Mouse (Mus musculus): ENCODE data around the gene Prl8a1. TPM values are rescaled to one million over a fixed set of nuclear protein-coding genes. Genes with fewer than 3 reads are reported as not detected.

The Prl8a1 gene
- not detected in 2 replicates for polyA plus RNA-seq (2012; rRNA removed)

GRCm38 (mm10) chr13:27582071-27582470 is at the start of gene Prl8a1:
Prl8a1 (minus strand) TSS chr13:27582171.

GRCm38 (mm10) chr13:27610482-27610881 is 28.5 kb upstream of the Prl8a1 start, which contains the start of gene Prl7b1:
Prl7b1 (minus strand) TSS chr13:27610582.

GRCm38 (mm10) chr13:27564506-27564905 is 17.5 kb downstream of the Prl8a1 start, which contains the start of gene Prl8a9:
Prl8a9 (minus strand) TSS chr13:27564606.

Other genes with a start within 250 kb of the Prl8a1 start
- gene Prl8a2, start 236.5 kb downstream of the Prl8a1 start, polyA plus RNA-seq (2012; rRNA removed), result 1.0 TPM in 1 of 2 replicates, not detected in the other
- 0.34 TPM in 1 of 2 replicates, not detected in the other for gene Prl2b1, start 191.3 kb downstream of the Prl8a1 start, polyA plus RNA-seq (2012; rRNA removed)
- gene Prl8a6, start 143.5 kb downstream of the Prl8a1 start, polyA plus RNA-seq (2012; rRNA removed), result 0.11 TPM in 1 of 2 replicates, not detected in the other
- gene Prl8a8, start 69.0 kb downstream of the Prl8a1 start, polyA plus RNA-seq (2012; rRNA removed), result 0.20 TPM in 1 of 2 replicates, not detected in the other
- gene Prl8a9, start 17.6 kb downstream of the Prl8a1 start, polyA plus RNA-seq (2012; rRNA removed), result 0.58 TPM in 1 of 2 replicates, not detected in the other
- not detected in 2 replicates for gene Prl7b1, start 28.4 kb upstream of the Prl8a1 start, polyA plus RNA-seq (2012; rRNA removed)
- not detected in 2 replicates for gene Prl7a1, start 60.3 kb upstream of the Prl8a1 start, polyA plus RNA-seq (2012; rRNA removed)
- 0.25 TPM in 1 of 2 replicates, not detected in the other for gene Prl7a2, start 85.9 kb upstream of the Prl8a1 start, polyA plus RNA-seq (2012; rRNA removed)
- gene Prl7d1, start 134.6 kb upstream of the Prl8a1 start, polyA plus RNA-seq (2012; rRNA removed), result 0.06 TPM in 1 of 2 replicates, not detected in the other
- not detected in 2 replicates for gene Prl7c1, start 198.6 kb upstream of the Prl8a1 start, polyA plus RNA-seq (2012; rRNA removed)
- not detected in 2 replicates for gene Prl2a1, start 219.5 kb upstream of the Prl8a1 start, polyA plus RNA-seq (2012; rRNA removed)